Mouse (Mus musculus): ENCODE results near the gene AL732309.1.

The AL732309.1 gene

DNA sequence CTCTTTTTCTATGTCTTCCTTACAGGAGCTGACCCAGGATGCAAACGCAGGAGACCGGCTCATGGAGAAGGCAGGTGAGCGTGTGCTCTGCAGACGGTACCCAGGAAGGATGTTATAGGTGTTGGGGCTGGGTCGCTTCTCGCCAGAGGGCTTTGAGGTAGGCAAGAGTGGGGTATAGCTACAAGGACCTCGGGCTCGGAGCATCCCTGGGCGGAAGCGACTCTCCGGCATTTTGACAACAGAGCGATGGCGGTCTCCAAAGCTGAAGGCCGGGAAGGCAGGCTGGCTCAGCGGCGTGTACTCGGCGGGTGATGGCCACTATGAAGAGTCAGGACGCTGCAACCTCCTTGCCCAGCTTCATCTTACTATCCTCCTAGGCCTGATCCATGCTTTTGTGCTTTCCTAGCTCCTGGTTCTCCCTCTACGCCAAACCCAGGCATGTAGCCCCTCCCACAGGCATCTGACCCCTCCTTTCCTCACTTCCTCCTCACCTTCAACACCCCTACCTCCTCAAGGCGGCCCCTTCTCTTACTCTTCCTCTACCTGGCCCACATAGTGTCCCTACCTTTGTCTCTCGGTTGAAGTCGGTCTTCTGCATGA, 33.3 kb downstream of the AL732309.1 start:
- no peak for DNase-seq (ENCODE audit: low spot score)

DNA sequence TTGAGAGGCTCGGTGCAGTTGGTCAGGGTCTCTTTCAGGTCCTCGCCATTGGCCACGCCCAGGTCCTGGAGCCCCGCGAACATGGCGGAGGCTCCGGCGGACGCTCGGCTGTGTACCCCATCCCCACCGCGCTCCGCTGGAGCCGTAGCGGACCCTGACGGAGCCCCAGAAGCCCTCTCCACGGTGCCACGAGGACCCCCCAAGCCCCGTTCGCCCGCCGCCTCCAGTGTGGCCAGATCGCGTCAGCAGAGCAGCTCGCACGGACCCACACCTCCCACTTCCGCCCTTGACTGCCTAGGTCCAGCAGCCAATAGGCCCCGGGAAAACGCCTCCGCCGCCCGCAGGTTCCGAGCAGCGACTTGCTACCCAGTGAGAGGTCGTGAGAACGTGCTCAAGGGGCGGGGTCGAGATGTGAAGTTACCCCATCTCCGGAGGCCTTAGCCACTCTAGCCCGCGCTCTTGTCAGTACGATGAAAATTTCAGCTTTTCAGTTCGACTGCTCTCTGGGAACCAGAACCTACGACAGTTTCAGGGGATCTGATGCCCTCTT, 35.5 kb downstream of the AL732309.1 start, which contains the start of gene Nelfb:
Gene Nelfb (minus strand): TSS at position 369 of the 550 bp plus-strand sequence.
- peak; percentile 81 for DNase-seq (ENCODE audit: low spot score)

DNA sequence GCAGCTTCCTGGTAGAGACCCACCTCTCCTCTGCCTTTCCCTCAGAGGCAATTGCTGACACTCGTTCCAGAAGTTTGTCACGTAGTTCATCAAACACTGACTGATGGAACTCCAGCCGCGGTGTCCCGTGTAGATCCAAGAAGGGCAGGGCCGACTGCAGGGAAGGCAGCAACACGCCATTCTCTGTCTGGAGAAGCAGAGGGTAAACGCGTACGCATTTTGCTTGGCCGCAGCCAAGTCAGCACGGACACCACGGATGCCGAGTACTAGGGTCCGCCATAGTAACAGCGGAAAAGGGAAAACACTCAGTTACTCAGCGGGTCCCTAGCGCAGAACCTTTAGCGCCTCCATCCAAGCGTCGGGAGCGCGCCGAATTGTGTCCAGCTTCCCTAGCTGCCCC, 36.0 kb downstream of the AL732309.1 start:
- DNase-seq (ENCODE audit: low spot score), result peak; percentile 15

DNA sequence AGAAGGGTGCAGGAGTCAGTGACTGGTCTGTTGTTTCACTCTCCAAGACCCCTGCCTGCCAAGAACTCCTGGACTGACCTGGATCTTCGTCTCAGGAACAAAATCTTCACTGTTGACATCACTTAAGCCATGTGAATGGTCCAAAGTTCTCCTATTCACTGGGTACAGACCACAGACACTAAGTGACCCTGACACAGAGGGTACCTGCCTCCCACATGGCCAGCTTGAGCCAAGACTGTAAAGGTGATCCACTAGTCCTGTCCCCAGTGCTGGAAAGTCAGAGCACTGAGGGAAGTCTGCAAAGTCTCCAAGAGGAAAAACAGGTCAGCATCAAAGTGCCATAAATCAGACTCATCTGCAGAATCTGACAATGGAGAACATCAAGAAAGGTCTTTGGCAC, 39.1 kb downstream of the AL732309.1 start:
- DNase-seq (ENCODE audit: low spot score), result no peak

DNA sequence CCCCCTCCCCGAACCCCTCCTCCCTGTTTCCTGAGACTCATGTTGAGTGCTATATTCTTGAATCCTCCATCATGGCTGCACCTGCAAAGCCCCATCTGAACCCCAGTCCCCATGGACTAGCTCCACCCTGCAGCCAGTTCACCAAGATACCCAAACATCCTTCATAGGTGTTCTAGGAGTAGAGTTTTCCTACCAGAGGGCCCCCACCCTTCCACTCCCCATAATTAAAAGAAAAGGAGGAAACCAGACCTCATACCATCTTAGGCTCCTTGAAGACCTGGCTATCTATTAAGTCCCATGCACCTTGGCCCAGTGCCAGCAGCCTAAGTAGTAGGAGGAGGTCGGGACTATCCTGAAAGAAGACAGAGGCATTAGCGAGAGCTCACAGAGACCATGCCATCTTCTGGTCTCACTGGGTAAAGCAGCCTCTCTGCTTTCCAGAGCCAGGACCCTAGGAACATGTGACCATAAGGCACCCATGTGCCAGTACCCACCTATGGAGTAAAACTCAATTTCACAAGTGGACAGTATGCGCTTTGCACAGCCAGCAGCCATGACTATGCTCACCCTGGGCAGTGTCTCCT, 42.9 kb downstream of the AL732309.1 start:
- DNase-seq (ENCODE audit: low spot score), result peak; percentile 29

DNA sequence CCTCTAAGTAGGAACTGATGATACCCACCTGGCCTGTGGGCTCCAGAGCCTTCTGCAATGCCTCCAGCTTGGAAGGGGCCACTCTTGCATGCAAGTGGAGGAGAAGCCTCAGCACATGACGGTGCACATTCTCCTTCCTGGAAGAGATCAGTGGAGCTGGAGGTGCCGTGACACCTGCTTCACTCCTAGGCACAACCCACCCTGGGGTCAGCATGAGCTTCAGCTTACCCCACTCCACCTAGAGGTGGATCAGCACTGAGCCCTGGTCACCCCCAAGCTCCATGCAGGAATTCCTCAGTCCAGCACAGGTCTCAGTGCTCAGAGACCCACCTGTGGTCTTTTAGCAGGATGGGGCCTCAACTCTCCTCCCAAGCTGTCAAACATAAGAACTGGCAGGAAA, 46.0 kb downstream of the AL732309.1 start:
- no peak for DNase-seq (ENCODE audit: low spot score)

DNA sequence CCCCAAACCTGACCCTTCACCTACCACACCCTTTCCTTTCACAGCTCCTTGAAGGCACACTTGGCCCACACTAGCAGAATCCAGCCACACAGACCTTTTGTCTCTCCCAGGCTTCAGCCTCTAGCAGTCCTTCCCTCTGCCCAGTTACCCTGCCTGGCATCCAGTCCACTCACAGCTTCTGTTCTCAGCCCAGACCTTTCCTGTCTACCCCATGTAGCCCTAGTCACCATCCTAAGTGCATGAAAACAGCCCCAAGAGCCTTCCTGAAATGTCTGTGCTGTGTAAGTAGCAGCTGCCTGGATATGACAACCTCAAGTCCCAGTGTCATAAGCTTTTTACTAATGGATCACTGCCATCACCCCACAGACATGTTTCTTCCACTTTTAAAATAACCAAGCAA, 48.7 kb downstream of the AL732309.1 start:
- DNase-seq (ENCODE audit: low spot score), result no peak

DNA sequence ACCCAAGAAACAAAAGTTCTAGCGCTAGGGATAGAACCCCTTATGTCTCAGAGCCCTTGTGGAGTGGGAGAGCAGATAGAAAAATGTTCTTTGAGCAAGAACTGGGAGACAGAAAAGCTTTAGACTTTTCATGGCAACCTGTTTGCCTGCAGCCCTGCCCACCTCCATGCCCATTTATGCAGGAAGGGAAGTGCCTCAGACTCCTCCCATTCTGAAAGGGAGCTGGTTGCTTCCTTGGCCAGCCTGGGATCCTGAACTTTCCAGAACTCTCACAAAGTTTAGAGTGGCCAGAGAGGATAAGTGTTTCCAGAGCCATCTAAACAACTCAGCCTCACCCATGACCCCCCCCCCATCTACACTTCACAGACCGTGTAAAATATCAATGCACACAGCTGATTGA, 49.5 kb downstream of the AL732309.1 start:
- no peak for DNase-seq (ENCODE audit: low spot score)

DNA sequence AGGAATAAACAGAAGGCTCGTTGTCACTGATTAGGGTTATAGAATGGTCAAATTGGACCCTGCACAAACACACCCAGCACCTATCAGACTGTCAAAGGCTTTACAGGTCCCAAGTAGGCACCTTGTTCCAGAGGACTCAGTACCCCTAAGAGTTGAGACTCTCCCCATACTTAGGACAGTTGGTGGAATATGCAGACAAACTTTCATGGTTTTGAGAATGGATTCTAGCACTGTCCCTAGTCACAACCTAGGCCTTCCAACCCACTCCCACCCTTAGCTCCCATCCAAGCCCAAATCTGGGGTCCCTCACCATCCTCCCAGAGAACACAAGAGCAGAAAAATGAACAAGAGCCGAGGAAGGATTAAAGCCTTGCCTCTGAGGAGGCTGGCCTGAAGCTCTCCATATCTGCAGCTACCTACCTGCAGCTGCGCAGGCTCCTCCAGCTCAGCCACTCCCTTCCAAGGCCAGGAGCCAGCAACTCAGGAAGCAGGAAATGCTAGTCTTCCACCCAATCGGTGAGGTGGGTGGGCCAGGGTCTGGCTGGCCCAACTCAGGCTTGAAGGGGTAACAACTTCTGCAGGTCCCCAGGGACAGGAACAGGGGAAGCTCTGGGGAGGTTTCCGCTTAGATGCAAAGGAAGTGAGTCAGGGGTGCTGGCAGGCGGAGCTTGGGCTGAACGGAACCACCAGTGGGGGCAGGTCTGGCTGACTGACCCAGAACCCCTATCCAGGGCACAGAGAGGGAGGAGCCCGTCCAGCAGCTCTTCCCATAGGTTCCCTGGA, 50.3 kb downstream of the AL732309.1 start, which contains the start of gene Tor4a:
Gene Tor4a (minus strand): TSS at position 715 of the 783 bp plus-strand sequence.
- peak; percentile 71 for DNase-seq (ENCODE audit: low spot score)

DNA sequence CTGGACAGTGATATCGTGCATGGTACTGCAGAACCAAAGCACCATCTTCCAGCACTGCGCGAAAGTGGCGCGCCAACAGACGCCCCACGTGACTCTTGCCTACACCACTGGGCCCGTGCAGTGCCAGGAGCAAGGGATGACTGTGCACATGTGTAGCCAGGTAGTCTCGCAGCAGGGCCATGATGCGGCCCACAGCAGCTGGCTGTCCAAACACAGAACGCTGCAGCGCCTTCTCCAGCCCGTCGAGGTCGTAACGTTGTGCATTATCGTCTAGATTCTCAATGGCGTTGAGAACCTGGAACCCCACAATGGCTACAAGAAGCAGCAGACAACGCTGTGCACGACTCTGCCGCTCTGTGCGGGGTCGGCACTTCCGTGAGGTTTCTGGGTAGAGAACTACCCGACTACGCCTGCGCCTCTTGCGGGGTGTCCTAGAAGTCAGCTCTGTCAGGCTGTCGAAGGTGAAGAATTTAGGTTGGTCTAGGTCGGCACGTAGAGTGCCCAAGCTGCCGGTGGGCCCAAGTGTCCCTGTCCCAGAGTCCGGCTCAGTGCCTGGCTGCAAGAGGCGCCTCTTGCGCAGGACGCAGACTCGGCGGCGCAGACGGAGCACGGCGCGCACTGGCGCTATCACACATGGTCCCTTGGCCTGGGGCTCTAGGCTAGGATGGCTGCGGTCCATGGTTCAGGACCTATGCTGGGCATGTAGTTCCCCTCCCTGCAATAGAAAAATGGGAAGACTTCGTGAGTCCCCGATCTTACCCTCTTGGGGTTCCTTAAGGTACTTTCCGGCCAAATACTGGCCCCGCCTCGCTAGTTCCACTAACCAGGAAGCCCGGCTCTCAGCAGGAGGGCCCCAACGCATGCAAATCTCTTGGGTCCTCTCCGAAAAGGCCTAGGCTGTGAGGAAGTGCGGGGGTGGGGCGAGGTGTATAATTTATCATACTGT, 51.2 kb downstream of the AL732309.1 start:
- peak; percentile 64 for DNase-seq (ENCODE audit: low spot score)
